Mouse (Mus musculus): Measurements from ENCODE around the gene Sirt7.
"Not testable (repeated sequence)": the region's sequence is repeated elsewhere in the genome, so short reads cannot be mapped to it uniquely, and the experiment has no call there.

Gene Sirt7

GRCm38 (mm10) chr11:120616617-120617294 lies 8.3 kb downstream of the Sirt7 start:
- DNase-seq = peak in 1 of 2 experiments; percentile 16

DNA sequence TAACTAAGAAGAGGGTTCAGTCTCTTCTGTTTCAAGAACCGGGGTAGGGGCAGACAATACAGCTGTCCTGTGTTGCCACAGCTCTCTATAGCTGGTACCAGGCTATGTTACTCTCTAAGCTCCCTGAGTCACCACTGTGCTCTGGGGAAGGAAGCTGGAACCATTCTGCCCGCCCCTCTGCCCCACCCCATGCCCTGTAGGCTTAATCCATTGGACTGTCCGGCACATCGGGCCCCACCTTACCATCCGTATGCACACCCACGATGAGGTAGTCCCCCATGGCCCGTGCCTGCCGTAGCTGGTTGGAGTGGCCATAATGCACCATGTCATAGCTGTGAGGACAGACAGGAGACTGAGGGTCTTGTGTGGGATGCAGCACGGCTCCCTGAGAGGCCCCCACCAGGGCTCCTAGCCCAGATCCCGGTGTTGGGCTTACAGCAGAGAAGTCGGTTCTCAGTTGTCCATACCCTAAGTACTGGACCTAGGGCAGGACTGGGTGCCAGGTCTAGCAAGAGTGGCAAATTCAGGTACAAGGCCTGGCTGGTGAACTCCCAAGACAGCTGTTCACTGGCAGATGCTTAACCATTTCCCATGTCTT lies 9.3 kb downstream of the Sirt7 start:
- peak in 1 of 2 experiments; percentile 8 for DNase-seq

GRCm38 (mm10) chr11:120615167-120615566 lies 9.9 kb downstream of the Sirt7 start:
- no peak for DNase-seq

- peak in 1 of 2 experiments; percentile 6 for DNase-seq
Observed at GRCm38 (mm10) chr11:120613976-120614375, 11.1 kb downstream of the Sirt7 start.

DNA sequence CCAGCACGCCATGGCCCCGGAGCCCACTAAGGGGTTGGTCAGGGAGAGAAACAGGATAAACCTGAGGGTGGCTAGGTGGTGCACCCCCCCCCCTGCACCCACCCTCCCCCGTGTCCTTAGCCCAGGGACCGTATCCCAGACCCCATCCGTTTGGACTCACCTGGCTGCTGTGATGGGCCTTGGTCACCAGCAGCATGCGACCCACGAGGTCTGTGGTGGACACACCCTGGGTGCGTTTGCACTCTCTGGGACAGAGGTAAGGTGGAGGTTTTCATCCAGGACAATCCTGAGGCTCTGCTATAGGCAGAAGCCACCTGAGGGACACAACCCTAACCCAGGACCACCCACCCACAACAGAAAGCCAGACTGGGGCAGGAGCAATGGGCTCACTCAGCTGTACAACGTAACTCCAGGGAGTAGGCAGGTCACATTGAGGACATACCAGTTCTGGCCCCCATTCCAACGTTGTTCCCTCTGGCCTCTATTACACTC lies 11.5 kb downstream of the Sirt7 start:
- no peak for DNase-seq

- peak; percentile 77 to 79 for DNase-seq
Observed at GRCm38 (mm10) chr11:120612763-120613162, 12.3 kb downstream of the Sirt7 start.

- DNase-seq = no peak
Observed at GRCm38 (mm10) chr11:120610477-120611046, 14.5 kb downstream of the Sirt7 start.

- no peak for DNase-seq
Observed at GRCm38 (mm10) chr11:120609250-120609649, 15.8 kb downstream of the Sirt7 start.

DNA sequence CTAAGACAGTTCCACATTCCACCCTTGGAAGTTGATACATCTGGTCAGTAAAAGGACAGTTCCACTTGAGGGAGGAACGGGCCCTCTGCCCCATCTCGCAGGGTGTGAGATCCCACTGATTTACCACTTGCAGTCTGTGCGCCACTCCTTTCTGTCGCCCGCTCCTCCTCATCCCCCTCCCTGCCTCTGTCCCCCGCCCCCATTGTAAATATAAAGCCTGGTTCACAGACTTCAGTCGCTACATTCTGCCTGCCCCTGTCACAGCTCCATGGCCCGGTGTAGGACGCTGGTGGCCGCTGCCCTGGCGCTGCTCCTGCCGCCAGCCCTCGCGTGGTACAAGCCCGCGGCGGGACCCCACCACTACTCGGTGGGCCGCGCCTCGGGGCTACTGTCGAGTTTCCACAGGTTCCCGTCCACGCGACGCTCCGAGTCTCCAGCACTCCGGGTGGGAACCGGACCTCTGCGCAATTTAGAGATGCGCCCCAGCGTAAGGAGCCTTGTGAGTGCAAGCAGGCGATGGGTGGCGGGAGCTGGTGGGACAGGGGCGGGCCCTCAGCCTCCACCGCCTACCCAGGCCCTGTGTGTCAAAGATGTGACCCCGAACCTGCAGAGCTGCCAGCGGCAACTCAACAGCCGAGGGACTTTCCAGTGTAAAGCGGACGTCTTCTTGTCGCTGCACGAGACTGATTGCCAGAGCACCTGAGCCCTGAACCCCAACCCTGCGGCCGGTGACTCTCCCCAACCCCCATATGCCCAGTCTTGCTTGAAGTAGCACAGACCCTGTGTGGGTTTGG lies 16.6 kb downstream of the Sirt7 start, which contains the start of gene Npb:
TSS of gene Npb (plus strand) at position 237 of the 794 bp plus-strand sequence.
- DNase-seq = no peak

DNA sequence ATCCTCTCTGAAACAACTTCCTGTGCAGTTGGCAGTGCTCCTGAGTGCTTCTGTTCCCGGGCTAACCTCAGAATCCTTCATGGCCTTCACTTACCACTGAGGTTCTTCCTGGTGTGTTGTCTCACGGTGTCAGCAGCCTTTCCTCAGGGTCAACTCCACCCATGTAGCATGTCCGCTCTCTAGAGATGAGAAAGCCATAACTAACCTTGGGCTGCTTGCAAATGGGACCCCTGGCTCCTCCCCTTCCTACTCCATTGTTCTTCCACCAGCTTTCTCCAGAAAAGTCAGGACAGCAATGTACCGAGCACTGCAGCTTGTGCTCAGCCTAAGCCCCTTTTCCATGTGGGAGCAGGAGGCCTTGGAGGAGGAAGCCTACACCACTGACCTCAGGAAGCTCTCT lies 18.3 kb downstream of the Sirt7 start:
- DNase-seq = no peak

DNA sequence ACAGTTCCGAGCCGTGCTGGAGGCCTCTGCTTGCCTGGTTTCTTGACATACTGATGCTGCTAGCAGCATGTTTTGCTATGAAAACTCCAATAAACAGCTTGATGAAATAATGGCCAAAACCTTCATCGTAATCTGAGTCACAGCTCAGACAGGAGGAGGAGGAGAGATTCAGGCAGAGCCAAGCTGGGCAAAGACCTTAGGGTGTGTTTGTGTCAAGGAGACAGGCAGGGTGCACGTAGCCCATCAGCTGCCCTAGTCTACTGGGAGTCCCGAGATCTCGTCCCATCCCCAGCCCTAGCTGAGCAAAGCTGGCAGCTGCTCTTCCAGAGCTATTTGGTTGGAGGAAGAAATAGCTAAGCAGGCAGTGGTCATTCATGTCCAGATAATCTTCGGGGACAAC lies 19.4 kb downstream of the Sirt7 start:
- DNase-seq = no peak

GRCm38 (mm10) chr11:120603545-120603944 lies 21.5 kb downstream of the Sirt7 start:
- no peak for DNase-seq

- no peak for DNase-seq
Observed at GRCm38 (mm10) chr11:120600716-120601115, 24.3 kb downstream of the Sirt7 start.

GRCm38 (mm10) chr11:120598990-120599549 lies 26.0 kb downstream of the Sirt7 start:
- no peak for DNase-seq

- peak; percentile 93 to 96 for DNase-seq
Observed at GRCm38 (mm10) chr11:120598283-120598989, 26.6 kb downstream of the Sirt7 start, which contains the start of the genes Alyref and Anapc11. Gene Alyref (minus strand): TSS chr11:120598365. Gene Anapc11 (plus strand): TSS chr11:120598421.

GRCm38 (mm10) chr11:120597240-120598235 lies 27.5 kb downstream of the Sirt7 start:
- DNase-seq = peak; percentile 24 to 47

DNA sequence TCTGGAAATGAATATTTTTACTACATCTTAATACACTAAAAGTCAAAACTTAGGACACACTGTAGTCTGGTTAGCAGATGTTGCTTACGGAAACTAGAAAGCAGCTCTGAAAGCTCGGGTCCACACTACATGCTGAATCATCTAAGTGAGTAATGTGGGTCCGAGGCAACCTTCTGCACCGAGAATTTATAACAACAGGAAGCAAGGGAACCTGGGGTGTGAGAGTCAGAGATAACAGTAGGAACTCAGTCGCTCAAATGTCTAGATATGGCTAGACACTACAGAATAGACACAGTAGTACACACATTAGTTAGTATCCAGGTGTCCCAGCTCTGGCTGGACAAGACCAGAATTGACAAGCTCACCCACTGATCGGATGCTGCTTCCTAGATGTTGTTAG lies 36.5 kb downstream of the Sirt7 start:
- DNase-seq = no peak

DNA sequence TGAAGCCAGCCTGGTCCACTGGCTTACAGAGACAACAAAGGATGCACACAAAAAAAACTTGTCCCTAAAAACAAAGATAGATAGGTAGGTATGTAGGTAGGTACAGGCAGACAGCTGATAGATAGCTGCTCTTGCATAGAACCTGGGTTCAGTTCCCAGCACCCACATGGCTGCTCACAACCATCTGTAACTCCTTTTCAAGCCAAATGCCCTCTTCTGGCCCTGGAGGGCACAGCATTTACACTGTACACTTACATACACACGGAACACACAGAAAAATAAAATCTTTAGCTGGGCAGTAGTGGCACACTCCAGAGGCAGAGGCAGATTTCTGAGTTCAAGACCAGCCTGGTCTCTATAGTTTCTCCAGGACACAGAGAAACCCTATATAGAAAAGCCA lies 41.1 kb downstream of the Sirt7 start:
- no peak for DNase-seq

DNA sequence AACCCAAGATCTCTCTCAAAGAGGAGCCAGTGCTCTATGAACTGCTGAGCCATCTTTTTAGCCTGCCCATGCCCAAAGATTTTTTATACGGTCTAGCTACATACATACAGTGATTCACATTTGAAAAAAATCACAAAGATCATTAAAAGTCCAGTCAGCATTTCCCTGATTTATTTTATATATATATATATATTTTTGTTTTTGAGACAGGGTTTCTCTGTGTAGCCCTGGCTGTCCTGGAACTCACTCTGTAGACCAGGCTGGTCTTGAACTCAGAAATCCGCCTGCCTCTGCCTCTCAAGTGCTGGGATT lies 42.1 kb downstream of the Sirt7 start:
- DNase-seq = not testable (repeated sequence)

GRCm38 (mm10) chr11:120582268-120582981 lies 42.6 kb downstream of the Sirt7 start:
- DNase-seq = peak in 1 of 2 experiments; percentile 40

Data from thymus, postnatal 36 days (tissue).